Mouse (Mus musculus) right cerebral cortex, adult 2 months (tissue): Measurements from ENCODE around the gene Gga1.
"Not testable (repeated sequence)": the region's sequence is repeated elsewhere in the genome, so short reads cannot be mapped to it uniquely, and the experiment has no call there.

Experiments used
- DNase-seq, 2 experiments: peaks; one replicate each; pipeline ENCODE4 v3.0.0; 2021 to 2022; ENCODE audit warnings: low spot score in 2 of 2

Gga1 gene

GRCm38 (mm10) chr15:78875537-78875936 is 1.5 kb upstream of the Gga1 start:
- DNase-seq = no peak

GRCm38 (mm10) chr15:78876258-78876696 is 713 bp upstream of the Gga1 start:
- peak; percentile 70 to 82 for DNase-seq

GRCm38 (mm10) chr15:78877810-78878390 is 910 bp downstream of the Gga1 start:
- peak in 1 of 2 experiments; percentile 14 for DNase-seq

GRCm38 (mm10) chr15:78878792-78879516 is 2.0 kb downstream of the Gga1 start:
- DNase-seq = not testable (repeated sequence)

GRCm38 (mm10) chr15:78880432-78880831 is 3.4 kb downstream of the Gga1 start:
- no peak for DNase-seq

GRCm38 (mm10) chr15:78881828-78882227 is 4.8 kb downstream of the Gga1 start:
- no peak for DNase-seq

- no peak for DNase-seq
Measured at GRCm38 (mm10) chr15:78889401-78889853, 12.4 kb downstream of the Gga1 start.

- DNase-seq = no peak
Measured at GRCm38 (mm10) chr15:78892440-78892839, 15.4 kb downstream of the Gga1 start.

GRCm38 (mm10) chr15:78894726-78895125 is 17.7 kb downstream of the Gga1 start:
- no peak for DNase-seq

GRCm38 (mm10) chr15:78895741-78896140 is 18.8 kb downstream of the Gga1 start:
- no peak for DNase-seq

- DNase-seq = no peak
Measured at GRCm38 (mm10) chr15:78896149-78896548, 19.2 kb downstream of the Gga1 start.

- DNase-seq = no peak
Measured at GRCm38 (mm10) chr15:78897488-78897887, 20.5 kb downstream of the Gga1 start.

GRCm38 (mm10) chr15:78898507-78899001 is 21.6 kb downstream of the Gga1 start:
- DNase-seq = no peak

GRCm38 (mm10) chr15:78899409-78899739 is 22.4 kb downstream of the Gga1 start, which contains the start of gene Gm49510:
TSS of gene Gm49510 (plus strand) at chr15:78899667.
- peak in 1 of 2 experiments; percentile 9 for DNase-seq

GRCm38 (mm10) chr15:78899740-78900584 is 23.0 kb downstream of the Gga1 start, which contains the start of gene Sh3bp1:
TSS of gene Sh3bp1 (plus strand) at chr15:78899768.
- peak; percentile 54 for DNase-seq

GRCm38 (mm10) chr15:78900585-78901421 is 23.8 kb downstream of the Gga1 start:
- DNase-seq = no peak

GRCm38 (mm10) chr15:78901422-78901789 is 24.4 kb downstream of the Gga1 start:
- no peak for DNase-seq

- peak; percentile 90 to 91 for DNase-seq
Measured at GRCm38 (mm10) chr15:78903243-78903642, 26.3 kb downstream of the Gga1 start.

- DNase-seq = no peak
Measured at GRCm38 (mm10) chr15:78908399-78908798, 31.4 kb downstream of the Gga1 start.

- no peak for DNase-seq
Measured at GRCm38 (mm10) chr15:78908982-78909381, 32.0 kb downstream of the Gga1 start.

- DNase-seq = peak; percentile 46 to 53
Measured at GRCm38 (mm10) chr15:78912040-78912439, 35.0 kb downstream of the Gga1 start.
